In the genomic region with DNA sequence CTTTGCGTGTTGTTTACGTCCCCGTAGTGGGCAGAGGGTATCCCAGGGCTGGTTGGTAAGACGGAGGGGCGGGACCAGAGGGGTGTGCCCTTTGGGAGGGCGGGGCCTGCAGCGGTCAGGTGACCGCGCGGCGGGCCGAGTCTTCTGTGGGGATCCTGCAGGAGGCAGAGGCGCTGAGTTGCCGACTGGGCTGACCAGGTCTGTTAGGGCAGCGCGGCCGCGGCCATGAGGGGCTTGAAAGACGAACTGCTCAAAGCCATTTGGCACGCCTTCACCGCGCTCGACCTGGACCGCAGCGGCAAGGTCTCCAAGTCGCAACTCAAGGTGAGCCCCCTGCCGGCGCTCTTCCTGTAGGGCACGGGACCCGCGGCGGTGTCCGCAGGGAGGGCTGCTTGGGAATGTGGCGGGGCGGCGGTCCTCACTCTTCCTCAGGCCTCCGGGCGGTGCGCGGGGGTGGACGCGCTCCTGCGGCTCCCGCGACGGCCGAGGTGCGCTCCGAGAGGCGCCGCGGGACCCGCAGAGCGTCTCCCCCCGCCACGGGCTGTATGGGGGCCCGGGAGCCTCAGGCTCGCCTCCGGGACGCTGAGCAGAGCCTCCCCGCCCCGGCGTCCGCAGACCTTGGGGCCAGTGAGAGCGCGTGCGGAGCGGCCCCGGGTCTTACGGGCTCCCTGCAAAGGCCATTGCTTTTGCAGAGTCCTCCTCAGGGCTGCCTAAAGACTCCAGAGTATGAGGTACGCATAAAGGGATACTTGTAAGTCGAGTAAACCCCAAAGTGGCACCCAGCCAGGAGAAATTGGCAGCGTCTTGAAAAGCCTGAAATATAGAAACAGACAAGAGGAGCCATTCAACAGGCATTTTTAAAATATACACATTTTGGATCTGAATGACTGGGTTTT, we compare ENCODE assay signal across 7 mouse cellular contexts. TPM values are rescaled to one million over a fixed set of nuclear protein-coding genes. Genes with fewer than 3 reads are reported as not detected.
A peak's percentile ranks its signal among the peaks of the same experiment; 100 is the strongest.
DNase-seq lines count a peak whose midpoint lies in the region; ATAC-seq and TF ChIP-seq lines count a peak whose summit lies in the region.

A gene (plus strand): TSS at position 126 of the 896 bp plus-strand sequence.

- no peaks in the 10 kb centered on the region for H3K9me3 ChIP-seq in embryonic facial prominence, embryonic 12.5 days
- H3K9me3 ChIP-seq in limb, embryonic 12.5 days = no peaks in the 10 kb centered on the region
- no peaks in the 10 kb centered on the region for H3K9me3 ChIP-seq in midbrain, embryonic 15.5 days

- peak within 1 kb of the TSS; percentile 89 for H3K9ac ChIP-seq in embryonic facial prominence, embryonic 12.5 days
- peak within 1 kb of the TSS; percentile 93 for H3K9ac ChIP-seq in limb, embryonic 12.5 days (replicated peaks)
- H3K9ac ChIP-seq in midbrain, embryonic 15.5 days = peak within 1 kb of the TSS; percentile 60

- H3K27ac ChIP-seq in embryonic facial prominence, embryonic 12.5 days = peak within 1 kb of the TSS; percentile 91
- H3K27ac ChIP-seq in kidney, adult 2 months (ENCODE audit: insufficient read depth, low read depth, low read length) = peak within 1 kb of the TSS; percentile 78
- H3K27ac ChIP-seq in limb, embryonic 12.5 days = peak within 1 kb of the TSS; percentile 97
- H3K27ac ChIP-seq in midbrain, embryonic 15.5 days = peak within 1 kb of the TSS; percentile 67
- H3K27ac ChIP-seq in spleen, adult 2 months (ENCODE audit: insufficient read depth, low read length) = peak within 1 kb of the TSS; percentile 93

- peaks cover 3% of the 10 kb centered on the region; the same call in 1 of the 2 replicates for H3K4me1 ChIP-seq in embryonic facial prominence, embryonic 12.5 days
- peaks cover 2% of the 10 kb centered on the region; the same call in 1 of the 2 replicates for H3K4me1 ChIP-seq in kidney, adult 2 months (ENCODE audit: control insufficient read depth, insufficient read depth, low read length)
- peaks cover 14% of the 10 kb centered on the region for H3K4me1 ChIP-seq in limb, embryonic 12.5 days (replicated peaks)
- H3K4me1 ChIP-seq in midbrain, embryonic 15.5 days = peaks cover 10% of the 10 kb centered on the region
- H3K4me1 ChIP-seq in spleen, adult 2 months (ENCODE audit: control insufficient read depth, insufficient read depth, insufficient read length) = peaks cover 3% of the 10 kb centered on the region; the same call in 1 of the 2 replicates

- TF ChIP-seq POLR2A in kidney, adult 2 months (IDR thresholded peaks at IDR 0.05; ENCODE audit: low read depth, low read length) = peak; percentile 98
- TF ChIP-seq POLR2A in spleen, adult 2 months (IDR thresholded peaks at IDR 0.05; ENCODE audit: low read depth, low read length) = peak; percentile 99

- peak; percentile 94 for DNase-seq in adrenal gland, postnatal 14 days
- peak; percentile 91 to 92 for DNase-seq in heart, adult 18-20 months
- peak; percentile 94 for DNase-seq in kidney, adult 2 months
- DNase-seq in spleen, adult 2 months (ENCODE audit: low read depth in 1 of 2, low spot score in 2 of 2) = peak; percentile 72 to 85

- TF ChIP-seq CTCF in kidney, adult 2 months (conservative IDR thresholded peaks at IDR 0.05; ENCODE audit: insufficient read depth, insufficient read length, low read depth, low read length) = peak; percentile 34
- TF ChIP-seq CTCF in spleen, adult 2 months (IDR thresholded peaks at IDR 0.05; ENCODE audit: extremely low read depth, insufficient read depth, insufficient read length, insufficient replicate concordance) = peak; percentile 34; the same call in 1 of the 2 replicates

- H3K4me3 ChIP-seq in embryonic facial prominence, embryonic 12.5 days = peak within 1 kb of the TSS; percentile 83
- H3K4me3 ChIP-seq in kidney, adult 2 months (ENCODE audit: insufficient read depth, low read depth, low read length) = peak within 1 kb of the TSS; percentile 67
- peak within 1 kb of the TSS; percentile 89 for H3K4me3 ChIP-seq in limb, embryonic 12.5 days (replicated peaks)
- peak within 1 kb of the TSS; percentile 60 for H3K4me3 ChIP-seq in midbrain, embryonic 15.5 days
- H3K4me3 ChIP-seq in spleen, adult 2 months (ENCODE audit: extremely low read depth, insufficient read depth, insufficient read length) = peak within 1 kb of the TSS; percentile 98

- peak; percentile 97 for ATAC-seq in embryonic facial prominence, embryonic 12.5 days (ENCODE audit: insufficient number of reproducible peaks, insufficient read depth, low FRiP score, low TSS enrichment)
- ATAC-seq in limb, embryonic 12.5 days (ENCODE audit: insufficient number of reproducible peaks, insufficient read depth, low FRiP score, low TSS enrichment, low read depth) = peak; percentile 98
- peak; percentile 97 for ATAC-seq in midbrain, embryonic 15.5 days (replicated peaks)

- H3K4me2 ChIP-seq in embryonic facial prominence, embryonic 12.5 days (replicated peaks) = peak within 1 kb of the TSS; percentile 64
- peak within 1 kb of the TSS; percentile 64 for H3K4me2 ChIP-seq in limb, embryonic 12.5 days
- H3K4me2 ChIP-seq in midbrain, embryonic 15.5 days = peak within 1 kb of the TSS; percentile 96

- whole genome bisulfite sequencing in embryonic facial prominence, embryonic 12.5 days = under 1% methylated on average over 73 of the region's 73 CpGs
- under 1% methylated on average over 73 of the region's 73 CpGs for WGBS in kidney, adult 2 months
- under 1% methylated on average over 73 of the region's 73 CpGs for WGBS in limb, embryonic 12.5 days
- WGBS in midbrain, embryonic 15.5 days = under 1% methylated on average over 71 of the region's 73 CpGs
- WGBS in spleen, adult 2 months = under 1% methylated on average over 68 of the region's 73 CpGs

- peaks cover 11% of the 10 kb centered on the region for H3K36me3 ChIP-seq in embryonic facial prominence, embryonic 12.5 days
- H3K36me3 ChIP-seq in kidney, adult 2 months (ENCODE audit: control insufficient read depth, insufficient read depth, low read length) = no peaks in the 10 kb centered on the region
- H3K36me3 ChIP-seq in limb, embryonic 12.5 days = peaks cover 14% of the 10 kb centered on the region
- H3K36me3 ChIP-seq in midbrain, embryonic 15.5 days (replicated peaks) = no peaks in the 10 kb centered on the region
- peaks cover 2% of the 10 kb centered on the region for H3K36me3 ChIP-seq in spleen, adult 2 months (ENCODE audit: control insufficient read depth, insufficient read depth, low read length)

- H3K27me3 ChIP-seq in embryonic facial prominence, embryonic 12.5 days = no peaks in the 10 kb centered on the region
- H3K27me3 ChIP-seq in kidney, adult 2 months (replicated peaks; ENCODE audit: control insufficient read depth, insufficient read depth, low read length) = no peaks in the 10 kb centered on the region
- H3K27me3 ChIP-seq in limb, embryonic 12.5 days = no peaks in the 10 kb centered on the region
- H3K27me3 ChIP-seq in midbrain, embryonic 15.5 days (replicated peaks) = no peaks in the 10 kb centered on the region
- no peaks in the 10 kb centered on the region for H3K27me3 ChIP-seq in spleen, adult 2 months (ENCODE audit: control insufficient read depth, insufficient read depth, low read length)

RNA-seq across cellular contexts. Expression of the gene that starts here (rescaled TPM):
- total RNA-seq in adrenal gland, postnatal 14 days (2021) = 17.2 and 28.1 TPM in 2 replicates
- 33.2 and 34.4 TPM in 2 replicates for polyA plus RNA-seq in embryonic facial prominence, embryonic 12.5 days (2016; fragmentation: Nextera tagmentation; extraction: Ambion mirVana)
- 10 to 100 TPM; 10.8 to 14.7 TPM for total RNA-seq in heart, adult 18-20 months (2021)
- polyA plus RNA-seq in kidney, adult 2 months (2012; rRNA removed) = 10.0 and 12.5 TPM in 2 replicates
- polyA plus RNA-seq in limb, embryonic 12.5 days (2016; fragmentation: Nextera tagmentation; extraction: Ambion mirVana) = 37.0 and 38.2 TPM in 2 replicates
- polyA plus RNA-seq in midbrain, embryonic 15.5 days (2015; fragmentation: Nextera tagmentation; extraction: Ambion mirVana) = 9.6 and 9.8 TPM in 2 replicates
- 69.7 and 79.4 TPM in 2 replicates for polyA plus RNA-seq in spleen, adult 2 months (2012; rRNA removed)

Comparison
In these comparisons a context has a peak if more than half of its experiments do, and no peak if none do; other contexts are left out.
1. Peak in every context shown above with its lines: DNase-seq, ATAC-seq, H3K4me3 ChIP-seq and H3K27ac ChIP-seq.